Mouse (Mus musculus) forebrain, embryonic 10.5 days (tissue): ENCODE results near the gene Hist1h3e. TPM values are rescaled to one million over a fixed set of nuclear protein-coding genes. Genes with fewer than 3 reads are reported as not detected.
A peak's percentile ranks its signal among the peaks of the same experiment; 100 is the strongest.

Experiments
- DNase-seq: peaks from one replicate; pipeline ENCODE4 v3.0.0-alpha.2; 2017; ENCODE audit warnings: low spot score; ENCODE audit errors: extremely low spot score
- H3K27ac ChIP-seq: fragments of 300-500 bp; sonication (generic); 2 replicates; pipeline ENCODE4 v1.5.1; 2016; ENCODE audit warnings: mild to moderate bottlenecking
- H3K27me3 ChIP-seq: fragments of 300-500 bp; sonication (generic); 2 replicates; pipeline ENCODE4 v1.6.1; 2016; ENCODE audit warnings: mild to moderate bottlenecking; ENCODE audit not compliant: poor library complexity, severe bottlenecking
- H3K36me3 ChIP-seq: fragments of 300-500 bp; sonication (generic); replicated peaks from 2 replicates; pipeline ENCODE4 v1.6.1; 2016; ENCODE audit warnings: mild to moderate bottlenecking, moderate library complexity
- H3K4me1 ChIP-seq: fragments of 300-500 bp; sonication (generic); 2 replicates; pipeline ENCODE4 v1.6.1; 2016
- H3K4me3 ChIP-seq: fragments of 300-500 bp; sonication (generic); 2 replicates; pipeline ENCODE4 v1.5.1; 2016; ENCODE audit warnings: mild to moderate bottlenecking, moderate library complexity
- H3K9me3 ChIP-seq: fragments of 300-500 bp; sonication (generic); 2 replicates; pipeline ENCODE4 v1.6.1; 2016; ENCODE audit warnings: mild to moderate bottlenecking, moderate library complexity
- WGBS: fragments of 180-500 bp; shearing (Covaris S2); methylation state at CpG from one replicate; pipeline ENCODE4 v1.1.7; 2016; 5-methylcytosine and 5-hydroxymethylcytosine counted together
- microRNA-seq: library from miRNA; unstranded; fragments of <30 nt; microRNA quantifications from one replicate; pipeline ENCODE4, GENCODE M21; 2017
- polyA plus RNA-seq: library from polyadenylated mRNA; unstranded; fragments of >200 nt; fragmentation: Nextera tagmentation; extraction: Ambion mirVana; gene quantifications from 2 replicates; pipeline ENCODE4 v1.2.1, GENCODE M21; 2016

Gene Hist1h3e
- polyA plus RNA-seq, 1 experiment from 2014 or later = 6.1 TPM

GRCm38 (mm10) chr13:23515281-23515680 lies 46.9 kb downstream of the Hist1h3e start:
- Histone ChIP-seq H3K4me1 (peaks cover 21% of the 10 kb centered on the region), H3K27me3 (no peaks in the 10 kb centered on the region), H3K9me3 (no peaks in the 10 kb centered on the region), H3K4me3 (no peak overlapping the region; the same call in 1 of the 2 replicates), H3K36me3 (no peaks in the 10 kb centered on the region), H3K27ac (no peak overlapping the region)
- WGBS = 73% methylated on average over 5 of the region's 5 CpGs
- no peak for DNase-seq

GRCm38 (mm10) chr13:23513517-23513916 lies 48.7 kb downstream of the Hist1h3e start:
- H3K27ac ChIP-seq = no peak overlapping the region
- peaks cover 21% of the 10 kb centered on the region for H3K4me1 ChIP-seq
- no peak overlapping the region for H3K4me3 ChIP-seq
- no peaks in the 10 kb centered on the region for H3K27me3 ChIP-seq
- DNase-seq = no peak
- no peaks in the 10 kb centered on the region for H3K9me3 ChIP-seq
- H3K36me3 ChIP-seq = no peaks in the 10 kb centered on the region
- WGBS = 92% methylated on average over 1 of the region's 1 CpGs

Small RNAs within 50 kb of the gene (microRNA-seq; reads per million reads assigned to microRNA genes)
- gene Gm44297 = 0.90 reads per million
- not detected for gene Gm44359
- not detected for gene Gm44394
- gene n-TStga1 = 3.9 reads per million, percentile 8 among the genes with 10 or more reads in this experiment

Other genes starting within 250 kb of the Hist1h3e start
- gene Zfp322a, start 193.2 kb downstream of the Hist1h3e start, polyA plus RNA-seq = 57.1 and 58.7 TPM in 2 replicates
- gene Abt1, start 138.5 kb downstream of the Hist1h3e start, polyA plus RNA-seq = 15.3 and 15.5 TPM in 2 replicates
- 0.09 TPM in 1 of 2 replicates, not detected in the other for gene Btn1a1, start 96.5 kb downstream of the Hist1h3e start, polyA plus RNA-seq
- 0.52 and 0.54 TPM in 2 replicates for gene Btn2a2, start 73.5 kb downstream of the Hist1h3e start, polyA plus RNA-seq
- 3.8 and 4.0 TPM in 2 replicates for gene Hist1h4h, start 31.3 kb downstream of the Hist1h3e start, polyA plus RNA-seq
- 6.7 and 9.5 TPM in 2 replicates for gene Hist1h2af, start 28.5 kb downstream of the Hist1h3e start, polyA plus RNA-seq
- 6.3 and 8.1 TPM in 2 replicates for gene Hist1h3g, start 26.9 kb downstream of the Hist1h3e start, polyA plus RNA-seq
- gene Hist1h2bh, start 19.0 kb downstream of the Hist1h3e start, polyA plus RNA-seq = 0.74 and 0.79 TPM in 2 replicates
- gene Hist1h3f, start 18.3 kb downstream of the Hist1h3e start, polyA plus RNA-seq = 1.00 and 1.7 TPM in 2 replicates
- 0.53 and 0.60 TPM in 2 replicates for gene Hist1h4f, start 10.7 kb downstream of the Hist1h3e start, polyA plus RNA-seq
- 0.58 and 0.60 TPM in 2 replicates for gene Hist1h1d, start 9.1 kb downstream of the Hist1h3e start, polyA plus RNA-seq
- gene Hist1h2ae, start 8.9 kb upstream of the Hist1h3e start, polyA plus RNA-seq = 102 and 105 TPM in 2 replicates
- 6.4 and 6.7 TPM in 2 replicates for gene Hist1h2bg, start 9.0 kb upstream of the Hist1h3e start, polyA plus RNA-seq
- gene Hist1h2bf, start 11.8 kb upstream of the Hist1h3e start, polyA plus RNA-seq = 5.8 and 6.9 TPM in 2 replicates
- 1.5 TPM in 2 replicates for gene Hist1h2ad, start 12.0 kb upstream of the Hist1h3e start, polyA plus RNA-seq
- gene Hist1h3d, start 13.4 kb upstream of the Hist1h3e start, polyA plus RNA-seq = 7.1 and 7.2 TPM in 2 replicates
- gene Hist1h4d, start 19.2 kb upstream of the Hist1h3e start, polyA plus RNA-seq = 112 and 119 TPM in 2 replicates
- gene Hist1h2be, start 58.8 kb upstream of the Hist1h3e start, polyA plus RNA-seq = 3.2 and 3.6 TPM in 2 replicates
- 19.8 and 21.4 TPM in 2 replicates for gene Hist1h1e, start 60.2 kb upstream of the Hist1h3e start, polyA plus RNA-seq
- gene Hist1h2ac, start 121.6 kb upstream of the Hist1h3e start, polyA plus RNA-seq = 1.00 and 1.1 TPM in 2 replicates
- gene Hist1h2bc, start 121.8 kb upstream of the Hist1h3e start, polyA plus RNA-seq = 17.2 and 19.3 TPM in 2 replicates
- gene Hist1h1t, start 133.4 kb upstream of the Hist1h3e start, polyA plus RNA-seq = not detected in 2 replicates
- 4.5 and 5.9 TPM in 2 replicates for gene Hist1h4c, start 136.1 kb upstream of the Hist1h3e start, polyA plus RNA-seq
- gene Hfe, start 148.5 kb upstream of the Hist1h3e start, polyA plus RNA-seq = 1.3 and 1.5 TPM in 2 replicates
- gene Hist1h1c, start 176.4 kb upstream of the Hist1h3e start, polyA plus RNA-seq = 9.4 and 10.7 TPM in 2 replicates
- gene Hist1h3c, start 183.2 kb upstream of the Hist1h3e start, polyA plus RNA-seq = 7.7 and 9.0 TPM in 2 replicates
- 2.3 and 2.7 TPM in 2 replicates for gene Hist1h2bb, start 184.4 kb upstream of the Hist1h3e start, polyA plus RNA-seq
- gene Hist1h2ab, start 188.8 kb upstream of the Hist1h3e start, polyA plus RNA-seq = 49.5 and 50.4 TPM in 2 replicates
- 9.1 and 9.5 TPM in 2 replicates for gene Hist1h3b, start 189.9 kb upstream of the Hist1h3e start, polyA plus RNA-seq
- gene Hist1h4b, start 194.6 kb upstream of the Hist1h3e start, polyA plus RNA-seq = 2.5 and 4.5 TPM in 2 replicates
- gene Hist1h4a, start 198.9 kb upstream of the Hist1h3e start, polyA plus RNA-seq = 0.69 TPM in 1 of 2 replicates, not detected in the other
- gene Hist1h3a, start 200.0 kb upstream of the Hist1h3e start, polyA plus RNA-seq = 2.2 and 3.6 TPM in 2 replicates
- gene Hist1h1a, start 201.3 kb upstream of the Hist1h3e start, polyA plus RNA-seq = 2.6 and 3.3 TPM in 2 replicates
- 0.10 and 0.12 TPM in 2 replicates for gene Trim38, start 207.5 kb upstream of the Hist1h3e start, polyA plus RNA-seq
- not detected in 2 replicates for gene Slc17a2, start 244.6 kb upstream of the Hist1h3e start, polyA plus RNA-seq